Mouse (Mus musculus): ENCODE measurements around the gene Pcyt2. TPM values are rescaled to one million over a fixed set of nuclear protein-coding genes. Genes with fewer than 3 reads are reported as not detected.

Gene Pcyt2
- total and polyA plus RNA-seq, 2 experiments from 2014 or later: 125 to 142 TPM

- ATAC-seq (peak; percentile 76; the same call in 1 of the 2 replicates), DNase-seq (ENCODE audit: low spot score) (peak; percentile 66)
- 2% methylated on average over 82 of the region's 95 CpGs for WGBS
- Histone ChIP-seq H3K4me2 (ENCODE audit: low read depth, low read length) (peak overlapping the region; percentile 55), H3K27ac (no peak overlapping the region), H3K36me3 (ENCODE audit: insufficient read depth, low read length) (no peaks in the 10 kb centered on the region), H3K4me1 (ENCODE audit: insufficient read depth, low read length) (no peaks in the 10 kb centered on the region), H3K9me3 (ENCODE audit: low read length) (no peaks in the 10 kb centered on the region), H3K4me3 (ENCODE audit: low read length) (peak overlapping the region; percentile 32), H3K27me3 (ENCODE audit: insufficient read depth, low read length) (peaks cover 68% of the 10 kb centered on the region), H3K9ac (replicated peaks; ENCODE audit: low read length) (no peak overlapping the region; the same call in 1 of the 2 replicates)
- peak; percentile 10; the same call in 1 of the 2 replicates for TF ChIP-seq CTCF (IDR thresholded peaks at IDR 0.05; ENCODE audit: low read depth)
These were observed 42.8 kb upstream of the Pcyt2 start for GRCm38 (mm10) chr11:120660301-120661075.

DNA sequence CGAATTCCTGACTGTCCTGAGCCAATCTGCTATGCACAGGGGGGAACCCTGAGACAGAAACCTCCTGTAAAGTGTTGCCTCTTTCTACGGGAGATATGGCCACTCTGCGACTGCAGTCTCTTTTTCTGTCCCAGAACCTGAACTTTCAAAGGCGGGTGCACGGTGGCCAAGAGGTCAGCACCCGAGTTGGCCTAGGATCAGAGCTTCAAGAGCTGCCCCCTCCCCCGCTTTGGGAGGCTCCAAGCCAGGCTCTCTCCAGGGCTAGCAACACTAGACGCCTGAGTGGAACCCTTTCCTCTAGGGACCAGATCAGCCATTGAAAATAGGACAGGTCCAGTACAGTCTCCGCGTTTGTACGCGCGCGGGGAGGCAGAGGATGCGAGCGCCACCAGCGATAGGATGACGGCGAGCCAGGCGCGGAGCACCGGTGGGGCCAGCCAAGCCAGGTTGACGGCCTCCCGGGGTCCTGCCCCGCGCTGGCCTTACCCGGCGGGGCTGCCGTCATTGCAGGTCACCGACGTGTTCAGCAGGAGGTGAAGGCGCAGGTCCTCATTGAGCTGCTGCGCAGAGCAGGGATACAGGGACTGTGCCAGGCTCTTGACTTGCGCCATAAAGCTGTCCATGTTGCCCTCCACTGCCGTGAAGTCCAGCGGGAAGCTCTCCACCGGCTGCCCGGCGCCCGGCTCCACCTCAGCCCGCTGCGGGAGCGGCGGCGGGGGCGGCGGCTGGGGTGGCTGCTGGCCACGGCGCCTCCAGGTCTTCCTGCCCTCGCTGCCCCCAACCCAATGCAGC, 42.0 kb upstream of the Pcyt2 start:
- H3K9me3 ChIP-seq (ENCODE audit: low read length): no peaks in the 10 kb centered on the region
- ATAC-seq: no peak
- H3K27ac ChIP-seq: no peak overlapping the region
- no peaks in the 10 kb centered on the region for H3K4me1 ChIP-seq (ENCODE audit: insufficient read depth, low read length)
- WGBS: 2% methylated on average over 50 of the region's 50 CpGs
- H3K27me3 ChIP-seq (ENCODE audit: insufficient read depth, low read length): peaks cover 68% of the 10 kb centered on the region
- H3K4me2 ChIP-seq (ENCODE audit: low read depth, low read length): peak overlapping the region; percentile 55
- DNase-seq (ENCODE audit: low spot score): no peak
- no peaks in the 10 kb centered on the region for H3K36me3 ChIP-seq (ENCODE audit: insufficient read depth, low read length)
- no peak overlapping the region; the same call in 1 of the 2 replicates for H3K9ac ChIP-seq (replicated peaks; ENCODE audit: low read length)
- TF ChIP-seq CTCF (IDR thresholded peaks at IDR 0.05; ENCODE audit: low read depth): no peak
- peak overlapping the region; percentile 32 for H3K4me3 ChIP-seq (ENCODE audit: low read length)

- TF ChIP-seq CTCF (IDR thresholded peaks at IDR 0.05; ENCODE audit: low read depth): peak; percentile 81
- peaks cover 68% of the 10 kb centered on the region for H3K27me3 ChIP-seq (ENCODE audit: insufficient read depth, low read length)
- H3K27ac ChIP-seq: no peak overlapping the region
- 0 out of 2 replicates have a peak overlapping the region, but pooled peaks have one; percentile 2 for H3K4me2 ChIP-seq (ENCODE audit: low read depth, low read length)
- ATAC-seq: no peak
- no peaks in the 10 kb centered on the region for H3K9me3 ChIP-seq (ENCODE audit: low read length)
- DNase-seq (ENCODE audit: low spot score): peak; percentile 80
- H3K36me3 ChIP-seq (ENCODE audit: insufficient read depth, low read length): no peaks in the 10 kb centered on the region
- 2% methylated on average over 24 of the region's 24 CpGs for WGBS
- no peak overlapping the region for H3K9ac ChIP-seq (replicated peaks; ENCODE audit: low read length)
- H3K4me1 ChIP-seq (ENCODE audit: insufficient read depth, low read length): no peaks in the 10 kb centered on the region
- H3K4me3 ChIP-seq (ENCODE audit: low read length): peak overlapping the region; percentile 32
These were observed 41.2 kb upstream of the Pcyt2 start for GRCm38 (mm10) chr11:120658876-120659410.

DNA sequence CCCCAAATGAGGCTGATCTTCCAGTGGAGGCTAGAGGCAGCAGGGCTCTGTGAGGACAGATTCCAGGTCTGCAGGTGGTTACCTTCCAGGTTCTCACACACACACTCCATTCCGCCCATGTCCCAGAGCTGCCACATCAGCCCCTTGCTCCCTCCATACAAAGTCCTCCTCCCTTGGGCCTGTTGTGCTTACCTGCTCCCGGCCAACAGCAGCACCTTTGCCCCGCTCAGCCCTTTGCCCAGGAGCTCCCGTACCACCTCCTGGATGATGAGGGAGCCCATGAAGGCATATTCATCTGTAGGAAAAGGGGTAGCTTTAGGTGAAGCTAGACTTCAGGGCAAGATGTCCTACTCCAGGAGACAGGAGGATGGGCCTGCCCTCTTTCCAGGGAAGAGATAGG, 39.6 kb upstream of the Pcyt2 start:
- no peak for ATAC-seq
- 92% methylated on average over 4 of the region's 4 CpGs for WGBS
- H3K4me3 ChIP-seq (ENCODE audit: low read length): no peak overlapping the region

DNA sequence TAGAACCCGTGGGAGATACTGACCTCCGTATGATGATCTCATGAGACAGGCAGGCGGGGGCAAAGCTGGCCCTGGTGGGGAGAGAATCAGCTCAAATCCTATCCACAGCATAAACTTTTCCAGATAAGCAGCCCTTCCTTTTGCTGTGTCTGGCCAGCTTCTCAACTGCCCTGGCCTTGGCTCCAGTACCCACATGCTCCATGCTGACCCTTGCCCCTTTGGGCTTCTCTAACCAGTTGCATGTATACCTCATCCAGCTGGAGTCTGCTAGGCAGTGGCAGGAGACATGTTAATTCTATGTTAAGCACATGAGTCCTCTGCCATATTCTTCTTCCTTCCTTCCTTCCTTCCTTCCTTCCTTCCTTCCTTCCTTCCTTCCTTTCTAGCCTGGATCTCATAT, 37.0 kb upstream of the Pcyt2 start:
- H3K4me2 ChIP-seq (ENCODE audit: low read depth, low read length): no peak overlapping the region
- no peak overlapping the region for H3K4me3 ChIP-seq (ENCODE audit: low read length)
- H3K27ac ChIP-seq: no peak overlapping the region
- H3K9me3 ChIP-seq (ENCODE audit: low read length): no peaks in the 10 kb centered on the region
- TF ChIP-seq CTCF (IDR thresholded peaks at IDR 0.05; ENCODE audit: low read depth): no peak
- H3K4me1 ChIP-seq (ENCODE audit: insufficient read depth, low read length): no peaks in the 10 kb centered on the region
- WGBS: 77% methylated on average over 3 of the region's 3 CpGs
- H3K27me3 ChIP-seq (ENCODE audit: insufficient read depth, low read length): peaks cover 31% of the 10 kb centered on the region
- no peak for DNase-seq (ENCODE audit: low spot score)
- ATAC-seq: no peak
- no peaks in the 10 kb centered on the region for H3K36me3 ChIP-seq (ENCODE audit: insufficient read depth, low read length)
- no peak overlapping the region for H3K9ac ChIP-seq (replicated peaks; ENCODE audit: low read length)

More for the DNA sequence above, 39.6 kb upstream of the Pcyt2 start:
- no peak for TF ChIP-seq CTCF (IDR thresholded peaks at IDR 0.05; ENCODE audit: low read depth)
- DNase-seq (ENCODE audit: low spot score): no peak
- Histone ChIP-seq H3K36me3 (ENCODE audit: insufficient read depth, low read length) (no peaks in the 10 kb centered on the region), H3K9me3 (ENCODE audit: low read length) (no peaks in the 10 kb centered on the region), H3K27ac (no peak overlapping the region), H3K4me2 (ENCODE audit: low read depth, low read length) (no peak overlapping the region), H3K4me1 (ENCODE audit: insufficient read depth, low read length) (no peaks in the 10 kb centered on the region), H3K9ac (replicated peaks; ENCODE audit: low read length) (no peak overlapping the region), H3K27me3 (ENCODE audit: insufficient read depth, low read length) (peaks cover 56% of the 10 kb centered on the region)

DNA sequence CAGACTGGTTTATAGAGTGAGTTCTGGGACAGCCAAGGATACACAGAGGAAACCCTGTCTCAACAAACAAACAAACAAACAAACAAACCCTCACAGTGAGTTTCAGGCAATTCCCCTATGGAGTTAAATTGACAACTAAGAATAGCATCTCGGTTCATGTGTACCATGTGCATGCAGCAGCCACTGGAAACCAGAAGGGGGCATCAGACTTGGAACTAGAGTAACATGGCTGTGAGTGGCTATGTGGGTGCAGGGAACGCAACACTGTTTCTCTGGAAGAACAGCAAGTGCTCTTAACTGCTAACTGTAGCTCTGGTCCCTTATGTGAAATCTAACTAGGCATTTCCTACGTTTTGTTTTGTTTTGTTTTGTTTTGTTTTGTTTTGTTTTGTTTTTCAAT, 34.1 kb upstream of the Pcyt2 start:
- Histone ChIP-seq H3K9me3 (ENCODE audit: low read length) (no peaks in the 10 kb centered on the region), H3K4me3 (ENCODE audit: low read length) (no peak overlapping the region), H3K36me3 (ENCODE audit: insufficient read depth, low read length) (no peaks in the 10 kb centered on the region), H3K9ac (replicated peaks; ENCODE audit: low read length) (no peak overlapping the region), H3K27ac (no peak overlapping the region), H3K4me2 (ENCODE audit: low read depth, low read length) (no peak overlapping the region), H3K4me1 (ENCODE audit: insufficient read depth, low read length) (0 out of 2 replicates have a peak, but pooled peaks cover 6% of the 10 kb centered on the region), H3K27me3 (ENCODE audit: insufficient read depth, low read length) (peaks cover 4% of the 10 kb centered on the region; the same call in 1 of the 2 replicates)
- DNase-seq (ENCODE audit: low spot score) (no peak), ATAC-seq (no peak)
- peak; percentile 40 for TF ChIP-seq CTCF (IDR thresholded peaks at IDR 0.05; ENCODE audit: low read depth)
- WGBS: 73% methylated on average over 3 of the region's 3 CpGs
